Mouse (Mus musculus) layer of hippocampus, postnatal 25 days (tissue): Measurements from ENCODE around the gene Trim41. TPM values are rescaled to one million over a fixed set of nuclear protein-coding genes. Genes with fewer than 3 reads are reported as not detected.
A peak's percentile ranks its signal among the peaks of the same experiment; 100 is the strongest.

ENCODE experiments used
- DNase-seq, 2 experiments: peaks; one replicate each; pipeline ENCODE4 v3.0.0; 2022; ENCODE audit warnings: mixed read lengths in 2 of 2, low spot score in 1 of 2; ENCODE audit errors: extremely low spot score in 1 of 2
- total RNA-seq, 2 experiments: library from RNA; stranded (reverse); gene quantifications; 2 replicates each; pipeline ENCODE4 v1.2.3; 2021

The Trim41 gene
- total RNA-seq, 2 experiments from 2014 or later, result 50.1 to 50.4 TPM

- no peak for DNase-seq
These were observed 641 bp upstream of the Trim41 start for GRCm38 (mm10) chr11:48817794-48818193.

DNA sequence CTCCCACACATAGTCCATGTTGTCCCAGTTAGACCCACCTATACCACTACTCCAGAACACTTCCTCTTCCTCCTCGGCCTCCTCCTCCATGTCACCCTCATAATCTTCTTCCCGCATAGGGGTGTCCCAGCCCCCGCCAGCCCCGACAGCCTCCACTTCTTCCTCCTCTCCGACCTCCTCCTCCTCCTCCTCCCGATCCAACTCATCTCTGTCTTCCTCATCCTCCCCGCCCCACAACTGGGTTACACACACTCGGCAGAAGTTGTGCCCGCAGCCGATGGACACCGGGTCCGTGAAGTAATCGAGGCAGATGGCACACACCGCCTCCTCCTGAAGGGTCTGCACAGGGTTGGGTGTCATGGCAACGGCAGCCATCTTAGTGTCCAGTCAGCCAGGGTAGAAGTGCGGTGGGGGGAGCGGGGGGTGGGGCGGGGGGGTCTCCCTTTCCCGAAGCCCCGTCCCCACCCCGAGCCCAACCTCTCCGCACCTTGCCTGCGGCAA lies 822 bp downstream of the Trim41 start:
- peak; percentile 26 to 33 for DNase-seq

DNA sequence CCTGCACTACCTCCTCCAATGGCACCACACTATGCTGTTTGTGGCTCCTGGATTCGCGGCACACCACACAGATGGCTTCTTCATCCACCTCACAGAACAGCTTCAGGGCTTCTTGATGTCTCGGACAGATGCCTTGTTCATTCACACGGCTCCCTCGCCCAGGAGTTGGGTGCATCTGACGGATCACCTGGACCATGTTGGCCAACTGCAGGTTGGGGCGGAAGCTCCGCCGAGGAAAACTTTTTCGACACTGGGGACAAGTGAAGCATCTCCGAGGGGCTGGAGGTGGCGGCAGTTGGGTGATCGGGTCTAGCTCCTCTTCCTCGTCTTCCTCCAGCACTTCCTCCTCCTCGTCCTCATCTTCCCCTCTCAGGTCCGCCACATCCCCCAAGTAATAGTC lies 1.3 kb downstream of the Trim41 start:
- DNase-seq, result no peak

GRCm38 (mm10) chr11:48813782-48814181 lies 3.4 kb downstream of the Trim41 start:
- no peak for DNase-seq

DNA sequence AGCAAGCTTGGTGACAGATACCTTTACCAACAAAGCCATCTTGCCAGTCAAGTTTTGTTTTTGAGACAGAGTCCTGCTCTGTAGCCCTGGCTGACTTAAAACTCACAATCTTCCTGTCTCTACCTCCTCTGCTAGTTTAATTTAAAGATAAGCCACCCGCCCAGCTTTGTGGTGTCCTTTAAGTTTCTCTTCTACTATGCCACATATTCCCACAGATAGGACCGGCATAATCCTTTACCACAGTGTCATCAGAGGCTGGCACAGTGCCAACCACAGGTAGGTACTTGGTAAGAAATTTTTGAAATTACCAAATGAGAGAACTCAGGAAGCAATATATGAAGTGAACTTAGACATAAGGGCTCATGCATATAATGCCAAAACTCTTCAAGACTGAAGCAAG lies 7.0 kb downstream of the Trim41 start:
- no peak for DNase-seq

DNA sequence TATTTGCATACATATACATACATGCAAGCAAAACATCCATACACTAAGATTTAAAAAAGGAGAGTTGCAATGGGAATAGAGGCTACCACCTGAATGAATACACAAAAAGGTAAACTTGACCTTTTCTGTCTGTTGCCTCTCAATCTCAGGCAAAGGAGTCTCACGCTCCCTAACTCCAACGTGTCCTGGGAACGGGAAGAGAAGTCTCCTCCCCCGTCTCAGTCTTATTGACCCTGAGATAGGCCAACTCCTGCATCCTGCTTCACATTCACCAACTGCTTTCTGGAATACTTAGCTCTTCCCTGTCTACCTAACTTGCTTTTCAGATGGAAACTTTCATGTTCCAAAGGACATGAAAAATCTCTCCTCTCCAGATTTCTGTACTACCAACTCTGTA lies 7.7 kb downstream of the Trim41 start:
- no peak for DNase-seq

DNA sequence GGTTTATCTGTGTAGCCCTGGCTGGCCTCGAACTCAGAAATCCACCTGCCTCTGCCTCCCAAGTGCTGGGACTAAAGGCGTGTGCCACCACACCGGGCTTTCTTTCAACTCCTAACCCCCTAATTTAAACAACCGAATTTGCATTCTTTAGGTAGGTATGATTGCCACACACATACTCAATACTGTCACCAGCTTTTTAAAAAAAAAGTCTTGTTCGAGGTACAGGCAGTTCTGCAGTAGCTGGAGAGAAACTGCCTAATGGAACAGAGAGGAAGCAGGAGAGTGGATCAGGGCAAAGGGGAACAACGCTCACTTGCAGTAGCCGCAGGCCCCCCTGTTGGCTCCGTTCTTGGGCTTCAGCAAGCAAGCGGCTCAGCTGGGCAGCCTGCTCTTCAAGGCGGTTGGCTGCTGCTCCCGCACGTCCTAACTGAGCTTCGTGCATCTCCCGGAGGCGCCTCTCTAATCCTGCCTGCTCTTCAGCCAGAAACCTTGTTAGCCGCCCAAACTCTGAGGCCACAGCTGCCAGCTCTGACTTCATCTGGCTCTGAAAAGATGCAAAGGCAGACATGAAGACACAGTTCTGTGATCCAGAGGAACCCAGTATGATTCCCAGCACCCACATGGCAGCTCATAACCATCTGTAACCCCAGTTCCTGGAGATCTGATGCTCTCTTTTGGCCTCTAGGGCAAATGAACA lies 8.3 kb downstream of the Trim41 start:
- DNase-seq, result no peak

GRCm38 (mm10) chr11:48808304-48808646 lies 8.9 kb downstream of the Trim41 start:
- no peak for DNase-seq

- no peak for DNase-seq
These were observed 9.4 kb downstream of the Trim41 start for GRCm38 (mm10) chr11:48807563-48808303.

DNA sequence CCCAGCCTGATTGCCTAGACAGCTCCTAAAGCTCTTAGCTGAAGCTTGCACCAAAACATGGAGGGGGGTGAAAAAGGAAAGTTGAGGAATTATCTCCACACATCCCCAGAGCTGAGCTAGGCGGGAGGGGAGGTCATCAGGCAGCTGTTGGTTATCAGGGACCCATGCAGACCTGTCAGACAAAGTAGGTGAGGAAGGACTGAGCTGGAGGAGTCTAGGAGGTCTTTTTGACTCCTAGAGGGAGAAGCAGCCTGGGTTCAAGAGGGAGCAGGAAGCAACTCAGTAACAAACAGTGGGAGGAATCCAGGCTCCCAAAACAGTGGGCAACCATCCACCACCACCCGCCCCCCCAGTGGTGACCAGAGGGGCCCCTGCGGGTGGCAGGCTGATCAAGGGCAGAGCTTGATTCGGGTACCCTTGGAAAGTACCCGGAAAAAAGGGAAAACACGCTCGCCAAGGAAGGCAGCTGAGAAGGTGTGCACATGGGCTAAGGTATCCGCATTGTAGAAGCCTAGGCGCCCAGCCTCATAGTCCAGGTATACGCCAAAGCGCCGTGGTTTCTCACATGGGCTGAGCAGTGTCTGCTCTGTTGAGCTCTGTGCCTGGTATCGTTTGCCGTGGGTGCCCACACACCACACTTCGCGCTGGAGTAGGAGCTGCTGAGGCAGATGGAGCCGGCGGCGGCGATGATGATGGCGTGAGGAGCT lies 10.1 kb downstream of the Trim41 start:
- DNase-seq, result peak; percentile 37 to 45

- no peak for DNase-seq
These were observed 12.2 kb downstream of the Trim41 start for GRCm38 (mm10) chr11:48804922-48805321.

- no peak for DNase-seq
These were observed 13.2 kb downstream of the Trim41 start for GRCm38 (mm10) chr11:48803988-48804387.

DNA sequence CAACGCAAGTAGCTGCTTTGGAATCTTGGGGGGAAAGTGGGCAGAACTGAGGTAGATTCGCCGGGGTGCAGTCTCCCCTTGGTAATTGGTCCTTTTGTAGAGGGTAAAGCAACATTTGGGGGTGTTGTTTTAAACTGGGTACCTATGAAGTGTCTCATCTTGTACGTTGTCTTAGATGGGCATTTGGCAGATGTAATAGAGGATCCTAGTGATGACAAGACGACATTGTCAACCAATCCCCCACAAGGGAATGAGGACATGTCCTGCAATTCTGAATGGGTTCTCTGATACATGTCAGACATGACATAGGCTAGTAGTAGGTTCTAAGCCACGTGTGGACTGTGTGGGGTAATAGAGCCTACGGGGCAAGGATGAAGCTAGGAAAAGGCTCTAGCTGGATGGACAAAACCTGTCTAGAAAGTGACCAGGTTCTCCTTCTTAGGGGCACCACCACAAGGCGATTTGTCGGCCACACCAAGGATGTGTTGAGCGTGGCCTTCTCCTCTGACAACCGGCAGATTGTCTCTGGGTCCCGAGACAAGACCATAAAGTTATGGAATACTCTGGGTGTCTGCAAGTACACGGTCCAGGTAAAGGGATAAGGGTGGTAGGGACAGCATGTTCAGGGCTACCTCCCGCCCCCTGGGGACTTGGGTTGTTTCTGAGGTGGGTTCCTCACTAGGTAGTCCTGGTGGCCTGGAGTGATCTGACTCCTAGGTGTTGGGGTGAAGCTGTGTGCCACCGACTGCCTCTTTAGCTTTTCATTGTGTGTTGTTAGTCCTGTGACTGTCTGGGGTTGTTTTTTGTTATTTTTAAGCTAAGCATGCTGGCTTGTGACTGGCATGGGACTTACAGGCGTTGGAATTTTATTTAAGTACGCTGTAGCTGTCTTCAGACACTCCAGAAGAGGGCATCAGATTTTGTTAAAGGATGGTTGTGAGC lies 15.1 kb downstream of the Trim41 start:
- no peak for DNase-seq

DNA sequence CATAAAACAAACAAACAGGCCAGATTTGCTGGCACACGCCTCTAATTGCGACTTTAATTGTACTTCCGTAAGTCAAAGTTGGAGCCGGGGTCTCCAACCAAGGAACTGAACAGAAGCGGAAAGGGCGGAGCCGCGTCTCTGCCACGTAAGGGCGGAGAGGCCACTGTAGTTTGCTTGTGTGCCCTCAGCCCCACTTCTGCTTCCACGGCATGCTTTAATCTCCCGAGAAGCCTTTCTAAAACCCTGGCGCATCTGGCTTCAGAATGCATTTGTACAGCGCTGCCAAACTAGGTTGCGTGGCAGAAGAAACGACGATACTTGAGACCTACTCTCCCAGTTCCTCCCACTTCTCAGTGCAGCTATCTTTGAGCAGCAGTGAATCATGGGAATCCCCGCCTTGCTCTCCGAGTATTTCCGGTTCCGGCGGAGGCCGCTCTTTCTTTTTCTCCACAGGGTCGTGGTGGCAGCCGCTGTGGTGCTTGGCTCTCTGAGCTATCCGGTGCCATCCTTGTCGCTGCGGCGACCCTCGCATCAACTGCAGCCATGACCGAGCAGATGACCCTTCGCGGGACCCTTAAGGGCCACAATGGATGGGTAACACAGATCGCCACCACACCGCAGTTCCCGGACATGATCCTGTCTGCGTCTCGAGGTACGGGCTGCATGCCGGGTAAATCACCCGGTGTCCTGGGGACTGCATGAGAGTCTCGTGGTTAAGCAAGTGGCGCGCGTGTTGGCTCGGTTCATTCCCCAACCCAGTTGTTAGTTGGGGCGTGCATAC lies 17.0 kb downstream of the Trim41 start, which contains the start of gene Rack1:
Rack1 (plus strand) TSS at position 412 of the 781 bp plus-strand sequence.
- peak; percentile 79 to 89 for DNase-seq

GRCm38 (mm10) chr11:48798984-48799920 lies 17.9 kb downstream of the Trim41 start:
- DNase-seq, result peak in 1 of 2 experiments; percentile 40

DNA sequence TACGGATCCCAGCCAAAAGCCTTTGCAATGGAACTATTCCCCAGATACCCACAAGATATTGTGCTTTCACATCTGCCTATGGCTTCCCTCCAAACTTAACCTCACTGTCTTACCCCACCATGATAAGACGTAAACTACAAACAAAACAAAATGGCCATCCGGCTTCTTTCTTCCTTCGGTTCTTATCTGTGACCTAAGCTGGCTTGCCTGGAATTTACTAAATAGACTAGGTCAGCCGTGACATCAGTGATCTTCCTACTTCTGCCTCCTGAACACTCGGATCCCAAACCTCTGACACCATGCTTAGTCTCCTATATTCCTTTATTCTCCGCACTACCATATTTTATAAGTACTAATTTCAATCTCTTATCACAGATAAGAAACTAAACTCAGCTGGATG lies 18.8 kb downstream of the Trim41 start:
- DNase-seq, result no peak

GRCm38 (mm10) chr11:48797287-48797686 lies 19.9 kb downstream of the Trim41 start:
- no peak for DNase-seq

DNA sequence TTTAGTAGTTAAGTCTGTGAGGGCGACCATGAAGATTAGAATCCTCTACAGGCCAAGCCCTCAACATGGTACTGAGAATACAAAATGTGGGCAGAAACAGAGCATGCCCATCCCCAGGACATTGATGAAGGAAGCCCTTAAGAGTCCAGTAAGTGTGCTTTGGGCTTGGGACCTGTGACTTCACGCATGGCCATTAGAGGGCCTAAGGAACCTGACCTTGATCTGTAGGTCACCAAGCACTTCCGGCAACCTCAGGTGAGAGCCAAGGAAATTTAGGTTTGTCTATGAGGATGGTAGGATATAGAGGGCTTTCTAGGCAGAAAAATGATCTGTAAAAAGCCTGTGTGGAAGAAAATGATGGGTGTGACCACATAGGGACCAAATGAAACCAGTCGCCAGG lies 20.9 kb downstream of the Trim41 start:
- DNase-seq, result no peak
